ENCODE assay signal across 20 mouse cellular contexts in the genomic region with DNA sequence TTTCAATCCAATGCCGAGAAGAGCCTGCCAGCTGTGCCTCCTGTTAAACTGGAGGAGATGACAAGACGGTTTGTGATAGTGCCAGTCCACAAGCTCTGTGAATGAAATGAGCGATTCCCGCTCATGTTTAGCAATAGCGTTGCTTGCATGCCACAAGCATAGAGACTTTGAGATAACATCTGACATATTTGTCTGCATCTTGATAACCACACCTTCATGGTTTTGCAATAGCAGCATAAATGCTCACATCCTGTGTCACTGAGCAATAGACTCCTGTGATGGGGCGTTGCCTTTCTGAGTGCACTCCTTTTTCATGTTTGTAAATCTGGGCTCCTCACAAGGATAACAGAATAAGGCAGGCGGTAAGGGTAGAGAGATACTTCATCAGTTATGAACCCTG.
"Had no signal": no experiment of that assay in that cellular context is flagged by ENCODE, and none has a peak within 500 bp of the region (broad histone marks: within the 10 kb centered on the region; RNA-seq: fewer than 3 reads in every experiment).

No protein-coding gene starts in this region.

- H3K9ac ChIP-seq: kidney, embryonic 15.5 days; liver, embryonic 13.5 days; lung, embryonic 14.5 days; neural tube, embryonic 12.5 days; neural tube, embryonic 15.5 days; stomach, embryonic 15.5 days had no signal

- H3K4me1 ChIP-seq: kidney, embryonic 15.5 days; liver, embryonic 13.5 days; megakaryocyte, embryonic 14.5 days; midbrain, embryonic 10.5 days; neural tube, embryonic 12.5 days; neural tube, embryonic 15.5 days; stomach, embryonic 15.5 days had no signal

- H3K4me3 ChIP-seq: kidney, embryonic 15.5 days; left cerebral cortex, adult 2 months; liver, embryonic 13.5 days; megakaryocyte, embryonic 14.5 days; midbrain, embryonic 10.5 days; neural tube, embryonic 12.5 days; neural tube, embryonic 15.5 days; stomach, embryonic 15.5 days had no signal

- H3K27me3 ChIP-seq: kidney, embryonic 15.5 days; liver, embryonic 13.5 days; neural tube, embryonic 12.5 days; neural tube, embryonic 15.5 days; stomach, embryonic 15.5 days had no signal

- H3K27ac ChIP-seq: kidney, embryonic 15.5 days; left cerebral cortex, adult 2 months; liver, embryonic 13.5 days; macrophage; midbrain, embryonic 10.5 days; neural tube, embryonic 12.5 days; neural tube, embryonic 15.5 days; stomach, embryonic 15.5 days had no signal

- H3K9me3 ChIP-seq: kidney, embryonic 15.5 days; liver, embryonic 13.5 days; midbrain, embryonic 10.5 days; neural tube, embryonic 15.5 days; stomach, embryonic 15.5 days had no signal

- H3K4me2 ChIP-seq: kidney, embryonic 15.5 days; liver, embryonic 13.5 days; lung, embryonic 14.5 days; neural tube, embryonic 12.5 days; neural tube, embryonic 15.5 days; stomach, embryonic 15.5 days had no signal

- ATAC-seq: lung, postnatal 0 days had no signal

- H3K36me3 ChIP-seq: liver, embryonic 13.5 days had no signal

- DNase-seq: kidney, adult 8-10 months; kidney, postnatal 10 days; kidney, postnatal 36 days; layer of hippocampus, postnatal 36 days; liver, embryonic 13.5 days; lung, embryonic 14.5 days; midbrain, embryonic 14.5 days; right cerebral cortex, adult 18-20 months; right cerebral cortex, postnatal 14 days; spleen, adult 18-20 months; thymus, postnatal 25 days had no signal
